Mouse (Mus musculus) right cerebral cortex, adult 18-20 months (tissue): ENCODE measurements at regions not wholly inside any gene's neighbourhood (a gene's known extent, or its start where the extent isn't known, plus 50 kb on each side); places are given as distances from the start of the nearest gene placed in this dataset.
A peak's percentile ranks its signal among the peaks of the same experiment; 100 is the strongest.

ENCODE experiments used
- DNase-seq: peaks from one replicate; pipeline ENCODE4 v3.0.0; 2022; ENCODE audit warnings: mixed read lengths

DNA sequence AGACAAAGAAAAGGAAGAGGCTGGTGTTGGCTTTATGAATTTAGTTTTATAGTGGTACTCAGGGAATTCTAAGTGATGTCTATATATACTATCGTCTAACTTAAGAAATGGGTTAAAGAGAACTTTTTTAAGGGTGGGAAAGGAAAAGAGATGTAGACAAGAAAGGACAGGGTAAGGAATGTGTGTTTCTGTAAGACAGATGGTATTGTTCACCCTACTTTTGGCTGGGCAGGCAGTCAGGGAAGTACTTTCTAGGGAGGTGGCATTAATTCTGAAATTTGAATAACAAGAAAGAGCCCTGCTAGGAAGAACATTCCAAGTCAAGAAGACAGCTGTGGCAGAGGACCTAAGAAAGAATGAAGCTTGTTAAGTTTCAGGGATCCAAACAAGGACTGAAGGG lies 263.0 kb downstream of the Pik3r1 start:
- no peak for DNase-seq

DNA sequence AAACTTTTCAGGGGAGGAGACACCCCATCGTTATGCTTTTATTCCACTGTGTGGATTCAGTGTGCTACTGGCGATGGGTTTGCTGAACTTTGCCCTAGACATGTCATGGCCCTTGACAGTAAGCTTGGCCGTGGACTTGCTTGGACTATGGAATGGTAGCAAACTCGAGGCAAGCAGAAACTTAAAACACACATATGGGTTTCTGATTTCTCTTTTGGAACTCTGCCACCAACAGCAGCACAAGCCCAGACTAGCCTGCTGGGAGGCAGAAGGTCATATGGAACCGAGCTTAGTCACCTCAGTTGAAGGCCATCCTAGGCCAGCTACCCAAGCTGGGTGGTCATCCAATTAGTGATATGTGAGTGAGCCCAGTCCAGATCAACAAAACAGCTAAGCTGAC lies 263.8 kb downstream of the Pik3r1 start:
- no peak for DNase-seq

DNA sequence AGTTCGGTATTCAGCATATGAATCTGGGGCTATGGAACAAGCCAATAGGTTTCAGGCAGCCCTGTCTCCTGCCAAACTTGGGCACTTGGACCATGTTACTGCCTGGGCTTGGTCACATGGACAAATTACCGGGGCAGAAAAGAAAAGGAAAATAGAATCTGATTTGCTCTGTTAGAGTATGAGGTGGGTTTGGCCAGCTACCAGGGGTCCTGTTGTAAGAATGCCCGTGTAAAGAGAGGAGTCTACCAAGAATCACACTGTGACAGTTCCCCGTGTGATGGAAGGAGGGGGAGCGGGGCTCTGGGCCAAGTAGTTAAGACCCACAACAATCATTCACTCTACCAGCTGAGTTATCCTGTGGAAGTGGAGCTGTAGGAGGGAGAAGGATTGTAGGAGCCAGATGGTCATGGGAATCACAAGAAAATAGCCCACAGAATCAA lies 266.2 kb downstream of the Pik3r1 start:
- no peak for DNase-seq

DNA sequence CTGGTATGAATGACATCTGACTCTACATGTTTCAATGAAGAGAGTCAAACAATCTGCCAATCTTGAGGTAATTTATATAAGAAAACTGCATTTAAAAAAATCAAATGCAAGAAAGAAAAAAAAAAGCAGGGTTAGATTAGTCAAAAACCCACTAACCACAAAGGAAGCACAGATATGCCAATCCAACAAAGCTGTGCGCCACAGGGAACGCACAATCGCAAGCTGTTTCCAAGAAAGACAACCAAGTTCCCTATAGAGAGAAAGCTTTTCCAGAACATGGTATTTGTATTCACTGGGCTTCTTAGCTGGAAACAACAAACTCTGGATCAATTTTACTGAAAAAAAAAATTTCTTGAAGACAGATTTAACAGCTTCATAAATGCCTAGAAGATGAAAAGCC lies 267.0 kb downstream of the Pik3r1 start:
- no peak for DNase-seq

GRCm38 (mm10) chr13:101491835-101492234 lies 276.2 kb downstream of the Pik3r1 start:
- DNase-seq = no peak

GRCm38 (mm10) chr13:101490961-101491360 lies 277.1 kb downstream of the Pik3r1 start:
- peak; percentile 78 for DNase-seq

- DNase-seq = peak; percentile 85
Measured at GRCm38 (mm10) chr13:101487621-101488020, 280.4 kb downstream of the Pik3r1 start.

- DNase-seq = no peak
Measured at GRCm38 (mm10) chr13:101485823-101486222, 282.2 kb downstream of the Pik3r1 start.

DNA sequence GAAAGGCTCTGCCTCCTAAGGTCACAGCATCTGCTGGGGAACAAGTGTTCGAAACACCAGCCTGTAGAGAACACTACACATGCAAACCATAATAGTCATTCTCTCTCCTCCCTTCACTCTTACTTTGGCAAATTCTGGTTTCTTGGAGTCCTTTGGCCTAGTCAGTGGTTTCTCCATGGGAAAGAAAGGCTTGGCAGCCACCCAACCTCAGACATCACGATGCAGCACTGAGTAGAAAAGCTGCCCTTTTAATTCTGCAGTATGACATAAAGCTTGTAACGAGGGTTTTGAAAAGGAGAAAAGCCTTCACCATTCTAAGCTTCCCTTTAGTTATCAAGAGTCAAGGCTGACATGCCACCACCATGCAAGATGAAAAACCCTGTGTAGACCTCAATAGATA lies 284.2 kb downstream of the Pik3r1 start:
- no peak for DNase-seq

DNA sequence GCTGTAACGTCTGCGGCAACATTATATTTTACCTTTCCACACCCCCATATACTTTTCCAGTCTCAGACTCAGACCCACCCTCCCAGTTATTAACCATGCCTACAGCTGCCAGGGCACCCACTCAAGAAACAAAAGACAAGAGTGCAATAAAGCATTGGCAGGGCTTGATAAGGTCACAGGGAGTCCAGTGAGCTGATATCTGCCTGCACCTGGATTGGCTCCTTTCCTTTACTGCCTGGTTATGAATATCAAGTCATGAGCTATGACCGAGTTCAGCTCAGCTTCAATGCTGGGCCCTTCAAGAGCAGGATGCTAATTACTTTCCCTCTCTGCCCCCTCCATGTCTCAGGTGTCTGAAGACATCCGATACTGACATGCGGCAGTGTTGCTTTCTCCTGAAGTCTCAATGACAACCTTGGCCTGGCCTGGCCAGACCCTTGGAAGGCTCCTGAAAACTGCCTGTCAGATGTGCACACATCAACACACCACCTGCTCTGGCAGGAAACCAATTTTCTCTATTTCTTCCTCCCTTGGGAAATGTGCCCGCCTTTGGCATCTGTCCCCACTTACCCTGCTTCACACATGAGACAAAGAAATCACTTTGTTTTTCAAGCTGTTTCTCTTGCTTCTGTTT lies 286.3 kb downstream of the Pik3r1 start:
- DNase-seq = no peak

GRCm38 (mm10) chr13:101479297-101479652 lies 288.7 kb downstream of the Pik3r1 start:
- DNase-seq = no peak

GRCm38 (mm10) chr13:101478608-101479296 lies 289.3 kb downstream of the Pik3r1 start:
- no peak for DNase-seq

GRCm38 (mm10) chr13:101473349-101473748 lies 294.7 kb downstream of the Pik3r1 start:
- no peak for DNase-seq

DNA sequence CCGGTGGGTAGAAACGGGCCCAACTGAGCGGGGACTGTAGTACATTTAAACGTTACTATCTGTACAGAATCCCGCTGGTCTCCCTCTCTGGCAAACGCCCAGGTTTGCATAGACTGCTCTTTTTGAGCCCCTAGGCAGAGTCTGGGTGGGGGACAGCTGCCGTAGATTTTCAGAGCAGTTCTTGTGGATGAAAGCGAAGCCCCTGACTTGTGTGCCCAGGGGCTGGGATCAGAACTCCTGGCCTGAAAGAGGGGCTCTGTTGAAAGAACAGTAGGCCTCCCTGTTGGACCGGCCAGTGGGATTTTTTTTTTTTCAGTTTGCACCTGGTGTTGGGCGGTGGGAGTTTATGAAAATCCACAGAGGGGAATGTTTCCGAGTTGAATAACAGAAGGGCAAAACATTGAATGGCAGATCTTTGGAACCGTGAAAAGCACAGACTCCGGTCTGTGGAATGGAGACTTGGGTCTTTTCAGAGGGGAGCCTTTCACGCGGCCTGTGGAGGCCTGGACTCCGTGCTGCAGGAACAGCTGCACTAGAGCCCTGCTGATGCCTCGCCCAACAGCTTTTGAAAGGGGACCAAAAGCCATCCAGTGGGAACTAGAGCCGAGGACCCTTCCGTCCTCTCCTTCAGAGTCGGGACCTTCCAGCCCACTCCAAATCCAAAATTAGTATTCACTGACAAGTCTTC lies 297.3 kb downstream of the Pik3r1 start:
- DNase-seq = no peak

DNA sequence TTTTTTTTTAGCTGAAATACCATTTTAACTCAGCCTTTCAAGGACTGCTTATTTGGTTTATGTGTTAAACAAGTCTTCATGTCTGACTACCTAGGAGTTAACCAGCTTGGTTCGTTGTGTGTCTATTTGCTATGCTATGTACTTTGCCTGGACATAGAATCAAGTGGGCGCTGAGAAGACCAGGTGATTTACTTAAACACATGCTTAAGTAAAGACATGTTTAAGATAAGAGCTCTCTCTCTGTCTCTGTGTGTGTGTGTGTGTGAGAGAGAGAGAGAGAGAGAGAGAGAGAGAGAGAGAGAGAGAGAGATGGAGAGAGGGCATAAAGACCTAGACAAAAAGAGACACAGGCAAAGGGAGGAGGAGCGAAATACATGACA lies 302.3 kb downstream of the Pik3r1 start:
- no peak for DNase-seq

DNA sequence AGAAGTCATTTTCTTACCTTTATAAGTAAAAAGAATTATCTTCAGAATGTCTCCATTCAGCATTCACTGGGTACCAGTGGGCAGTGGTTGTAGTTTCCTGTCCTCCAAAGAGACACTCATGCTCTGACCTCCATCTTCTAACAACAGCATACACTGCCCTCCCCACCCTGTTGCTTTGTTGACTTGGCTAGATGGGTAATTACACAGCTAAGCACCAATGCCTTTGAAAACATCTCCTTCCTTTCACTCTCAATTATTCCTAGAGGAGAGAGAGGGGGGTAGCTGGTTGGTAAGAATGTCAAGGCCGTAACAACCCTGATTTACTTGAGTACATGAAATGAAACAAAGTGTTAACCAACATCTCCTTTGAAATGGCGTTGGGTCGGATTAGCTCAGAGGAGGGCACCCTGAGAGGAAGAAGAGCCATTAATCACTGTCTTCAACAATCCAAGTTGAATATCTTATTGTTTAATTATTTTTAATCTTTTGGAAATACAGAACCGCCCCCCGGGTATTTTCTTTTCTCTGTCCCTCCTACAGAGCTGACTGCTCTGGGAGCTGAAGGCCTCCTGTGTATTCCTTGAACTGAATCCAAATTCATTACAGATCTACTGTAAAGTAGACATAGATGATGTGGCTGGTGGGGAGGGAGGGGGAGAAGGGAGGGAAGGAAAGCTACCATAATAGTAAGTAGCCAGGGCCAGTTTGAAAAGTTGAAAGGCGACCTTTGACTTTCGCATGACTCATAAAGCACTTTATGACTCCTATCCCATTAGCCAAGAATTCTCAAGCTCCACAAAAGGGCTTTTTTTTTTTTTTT lies 302.9 kb downstream of the Pik3r1 start:
- DNase-seq = no peak

DNA sequence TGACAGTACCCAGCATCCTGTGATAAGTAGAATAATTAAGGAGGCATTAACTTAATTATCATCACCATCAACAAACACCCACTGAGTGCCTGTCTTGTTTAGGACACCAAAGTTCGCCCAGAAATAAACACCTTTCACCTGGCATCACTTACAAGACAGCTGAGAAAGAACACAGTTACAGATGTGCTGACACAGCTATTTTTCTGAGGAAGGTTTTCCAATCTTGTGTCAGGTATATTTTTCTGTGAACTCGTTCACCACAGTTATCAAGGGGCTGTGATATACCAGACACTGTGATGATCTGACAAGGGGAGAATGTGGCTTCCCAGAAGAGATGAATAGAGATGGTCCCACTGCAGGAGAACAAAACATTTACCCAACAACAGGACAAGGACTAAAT lies 311.1 kb downstream of the Pik3r1 start:
- DNase-seq = no peak

GRCm38 (mm10) chr13:101454276-101454675 lies 313.7 kb downstream of the Pik3r1 start:
- DNase-seq = no peak

GRCm38 (mm10) chr13:101450501-101450900 lies 317.5 kb downstream of the Pik3r1 start:
- DNase-seq = peak; percentile 52

DNA sequence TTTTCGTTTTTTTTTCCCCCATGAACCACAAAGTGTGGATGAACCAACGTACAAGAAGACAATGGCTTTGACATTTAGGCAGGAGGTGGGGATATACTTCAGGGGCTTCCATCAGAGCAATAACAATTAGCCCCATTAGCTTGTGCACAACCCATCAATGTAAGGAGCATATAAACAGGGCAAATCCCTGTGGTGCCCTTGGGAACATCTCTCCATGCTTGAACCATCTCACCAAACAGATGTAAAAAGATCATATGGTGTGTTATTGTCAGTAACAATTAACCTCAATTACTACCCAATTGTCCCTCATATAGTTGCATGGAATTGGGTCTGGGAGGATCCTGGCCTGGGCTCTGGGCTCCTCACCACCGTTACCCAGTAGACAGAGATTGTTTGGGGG lies 328.5 kb downstream of the Pik3r1 start:
- DNase-seq = no peak

DNA sequence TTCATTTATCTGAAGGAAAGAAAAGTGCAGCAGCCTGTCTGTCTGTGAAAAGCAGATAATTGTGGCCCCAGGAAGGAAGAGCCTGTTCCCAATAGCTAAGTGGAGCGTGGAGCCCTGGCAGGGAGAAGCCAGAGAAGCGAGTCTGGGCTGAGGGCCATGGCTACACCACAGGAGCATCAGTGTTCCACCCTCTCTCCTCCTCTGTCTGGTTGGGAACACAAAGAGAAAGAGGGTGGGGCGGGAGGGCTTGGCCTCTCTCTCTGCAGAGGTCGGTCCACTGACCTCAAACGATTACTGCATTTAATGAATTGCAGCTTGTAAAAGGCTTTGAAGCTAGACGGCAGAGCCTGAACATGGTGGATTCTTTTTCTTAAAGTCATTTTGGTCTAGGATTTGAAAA lies 329.0 kb downstream of the Pik3r1 start:
- DNase-seq = no peak

GRCm38 (mm10) chr13:101433162-101433561 lies 334.9 kb downstream of the Pik3r1 start:
- no peak for DNase-seq
